Mouse (Mus musculus): ENCODE data around the gene Nsfl1c. TPM values are rescaled to one million over a fixed set of nuclear protein-coding genes. Genes with fewer than 3 reads are reported as not detected.
A peak's percentile ranks its signal among the peaks of the same experiment; 100 is the strongest.

The Nsfl1c gene
- polyA plus RNA-seq, 1 experiment from 2014 or later = 291 TPM

DNA sequence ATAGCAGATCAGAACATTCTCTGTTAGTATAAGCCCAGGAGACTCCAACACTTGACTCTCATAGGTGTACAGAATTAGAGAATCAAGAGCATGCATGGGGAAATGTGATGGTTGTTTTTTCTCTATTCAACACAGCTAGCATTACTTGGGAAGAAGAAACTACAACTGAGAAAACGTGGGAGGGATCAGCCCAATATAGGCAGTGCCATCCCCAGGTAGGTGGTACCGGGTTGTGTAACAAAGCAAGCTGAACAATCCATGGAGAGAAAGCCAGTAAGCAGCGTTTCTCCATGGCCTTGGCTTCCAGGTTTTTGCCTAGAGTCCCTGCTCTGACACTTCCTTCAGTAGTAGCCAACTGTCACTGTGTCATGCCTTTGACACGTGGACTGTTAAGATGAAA, 44.7 kb downstream of the Nsfl1c start:
- 64% methylated on average over 4 of the region's 4 CpGs for WGBS
- ATAC-seq = no peak

GRCm38 (mm10) chr2:151542323-151543062, 48.5 kb downstream of the Nsfl1c start, which contains the start of gene Fkbp1a:
TSS of gene Fkbp1a (plus strand) at chr2:151542483.
- H3K9ac ChIP-seq (ENCODE audit: low read depth, low read length) = peak within 1 kb of the TSS; percentile 96
- H3K36me3 ChIP-seq (ENCODE audit: control insufficient read depth, insufficient read depth, low read length) = peaks cover 4% of the 10 kb centered on the region; the same call in 1 of the 2 replicates
- H3K9me3 ChIP-seq (replicated peaks; ENCODE audit: control insufficient read depth, low read length, poor library complexity, severe bottlenecking) = no peaks in the 10 kb centered on the region
- no peaks in the 10 kb centered on the region for H3K27me3 ChIP-seq (ENCODE audit: control insufficient read depth, insufficient read depth, low read depth, low read length)
- peak within 1 kb of the TSS; percentile 90 for H3K27ac ChIP-seq (ENCODE audit: low read length)
- WGBS = 0% methylated on average over 78 of the region's 93 CpGs
- H3K4me2 ChIP-seq (ENCODE audit: low read length) = peak within 1 kb of the TSS; percentile 91
- peak; percentile 97 for ATAC-seq
- peaks cover 34% of the 10 kb centered on the region for H3K4me1 ChIP-seq (ENCODE audit: control insufficient read depth, insufficient read depth, low read length)
- peak within 1 kb of the TSS; percentile 82 for H3K4me3 ChIP-seq (ENCODE audit: low read depth, low read length)

More for the DNA sequence above, 44.7 kb downstream of the Nsfl1c start:
- Histone ChIP-seq H3K4me1 (ENCODE audit: control insufficient read depth, insufficient read depth, low read length) (peaks cover 10% of the 10 kb centered on the region), H3K9ac (ENCODE audit: low read depth, low read length) (no peak overlapping the region), H3K4me2 (ENCODE audit: low read length) (no peak overlapping the region), H3K36me3 (ENCODE audit: control insufficient read depth, insufficient read depth, low read length) (no peaks in the 10 kb centered on the region), H3K27me3 (ENCODE audit: control insufficient read depth, insufficient read depth, low read depth, low read length) (no peaks in the 10 kb centered on the region), H3K4me3 (ENCODE audit: low read depth, low read length) (no peak overlapping the region), H3K9me3 (replicated peaks; ENCODE audit: control insufficient read depth, low read length, poor library complexity, severe bottlenecking) (no peaks in the 10 kb centered on the region), H3K27ac (ENCODE audit: low read length) (no peak overlapping the region)

GRCm38 (mm10) chr2:151543063-151543895, 49.3 kb downstream of the Nsfl1c start:
- H3K9me3 ChIP-seq (replicated peaks; ENCODE audit: control insufficient read depth, low read length, poor library complexity, severe bottlenecking) = no peaks in the 10 kb centered on the region
- H3K27me3 ChIP-seq (ENCODE audit: control insufficient read depth, insufficient read depth, low read depth, low read length) = no peaks in the 10 kb centered on the region
- H3K27ac ChIP-seq (ENCODE audit: low read length) = peak overlapping the region; percentile 90
- peak overlapping the region; percentile 82 for H3K4me3 ChIP-seq (ENCODE audit: low read depth, low read length)
- WGBS = under 1% methylated on average over 21 of the region's 21 CpGs
- peaks cover 34% of the 10 kb centered on the region for H3K4me1 ChIP-seq (ENCODE audit: control insufficient read depth, insufficient read depth, low read length)
- H3K9ac ChIP-seq (ENCODE audit: low read depth, low read length) = peak overlapping the region; percentile 96
- peak overlapping the region; percentile 91 for H3K4me2 ChIP-seq (ENCODE audit: low read length)
- peaks cover 4% of the 10 kb centered on the region; the same call in 1 of the 2 replicates for H3K36me3 ChIP-seq (ENCODE audit: control insufficient read depth, insufficient read depth, low read length)
- peak; percentile 0; the same call in 1 of the 2 replicates for ATAC-seq

DNA sequence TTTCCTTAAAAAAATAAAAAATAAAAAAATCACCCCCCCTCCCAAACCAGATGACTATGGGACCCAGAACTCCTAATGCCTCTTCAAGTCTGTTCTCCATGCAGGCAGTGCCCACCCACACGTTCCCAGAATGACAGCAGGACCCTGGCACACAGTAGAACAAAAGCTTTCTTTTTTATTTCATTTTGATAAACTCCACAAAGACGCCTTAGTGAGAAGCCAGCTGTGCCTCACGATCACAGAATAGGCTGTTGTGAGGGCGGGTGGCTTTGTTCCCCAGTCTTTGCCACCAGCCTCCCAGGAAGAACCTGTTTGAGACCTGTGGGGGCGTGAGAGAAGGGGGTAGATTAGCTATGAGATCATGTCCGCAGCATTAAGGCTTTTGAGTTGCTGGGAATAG, 50.7 kb downstream of the Nsfl1c start:
- H3K9me3 ChIP-seq (replicated peaks; ENCODE audit: control insufficient read depth, low read length, poor library complexity, severe bottlenecking) = no peaks in the 10 kb centered on the region
- no peak overlapping the region for H3K4me3 ChIP-seq (ENCODE audit: low read depth, low read length)
- H3K27ac ChIP-seq (ENCODE audit: low read length) = no peak overlapping the region
- peak overlapping the region; percentile 91 for H3K4me2 ChIP-seq (ENCODE audit: low read length)
- no peak for ATAC-seq
- peaks cover 34% of the 10 kb centered on the region for H3K4me1 ChIP-seq (ENCODE audit: control insufficient read depth, insufficient read depth, low read length)
- peaks cover 4% of the 10 kb centered on the region; the same call in 1 of the 2 replicates for H3K36me3 ChIP-seq (ENCODE audit: control insufficient read depth, insufficient read depth, low read length)
- H3K27me3 ChIP-seq (ENCODE audit: control insufficient read depth, insufficient read depth, low read depth, low read length) = no peaks in the 10 kb centered on the region
- WGBS = 51% methylated on average over 6 of the region's 6 CpGs
- no peak overlapping the region for H3K9ac ChIP-seq (ENCODE audit: low read depth, low read length)

- Histone ChIP-seq H3K4me1 (ENCODE audit: control insufficient read depth, insufficient read depth, low read length) (peaks cover 30% of the 10 kb centered on the region), H3K27ac (ENCODE audit: low read length) (no peak overlapping the region), H3K36me3 (ENCODE audit: control insufficient read depth, insufficient read depth, low read length) (peaks cover 16% of the 10 kb centered on the region), H3K4me2 (ENCODE audit: low read length) (no peak overlapping the region), H3K9me3 (replicated peaks; ENCODE audit: control insufficient read depth, low read length, poor library complexity, severe bottlenecking) (no peaks in the 10 kb centered on the region), H3K27me3 (ENCODE audit: control insufficient read depth, insufficient read depth, low read depth, low read length) (no peaks in the 10 kb centered on the region), H3K9ac (ENCODE audit: low read depth, low read length) (no peak overlapping the region), H3K4me3 (ENCODE audit: low read depth, low read length) (no peak overlapping the region)
- 92% methylated on average over 4 of the region's 4 CpGs for WGBS
- ATAC-seq = no peak
These were observed 52.6 kb downstream of the Nsfl1c start for GRCm38 (mm10) chr2:151546571-151546970.

DNA sequence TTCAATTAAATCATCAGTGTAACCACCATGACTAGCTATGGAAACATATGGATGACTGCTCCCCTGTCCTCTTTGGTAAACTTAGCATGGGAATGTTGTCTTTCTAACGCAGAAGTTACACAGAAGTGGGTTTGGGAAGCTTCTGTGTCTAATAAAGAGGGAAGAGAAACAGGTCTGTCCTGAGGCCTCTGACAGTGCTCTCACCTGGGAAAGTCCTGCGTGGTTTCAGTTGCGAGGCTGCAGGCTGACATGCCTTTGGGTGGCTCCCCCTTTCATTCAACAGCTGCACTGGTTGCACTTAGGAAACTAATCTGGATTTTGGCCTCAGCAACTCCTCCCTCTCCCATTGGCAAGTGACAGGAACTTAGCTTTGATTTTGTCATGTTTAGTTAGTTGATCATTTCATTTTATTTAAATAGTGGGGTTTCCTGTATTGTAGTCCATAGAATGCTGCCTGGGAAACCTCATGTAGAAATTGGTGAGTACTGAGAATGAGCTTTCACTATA, 55.7 kb downstream of the Nsfl1c start:
- H3K36me3 ChIP-seq (ENCODE audit: control insufficient read depth, insufficient read depth, low read length) = peaks cover 20% of the 10 kb centered on the region
- H3K27me3 ChIP-seq (ENCODE audit: control insufficient read depth, insufficient read depth, low read depth, low read length) = no peaks in the 10 kb centered on the region
- H3K9me3 ChIP-seq (replicated peaks; ENCODE audit: control insufficient read depth, low read length, poor library complexity, severe bottlenecking) = no peaks in the 10 kb centered on the region
- 87% methylated on average over 3 of the region's 3 CpGs for WGBS
- H3K9ac ChIP-seq (ENCODE audit: low read depth, low read length) = no peak overlapping the region
- no peak overlapping the region for H3K4me3 ChIP-seq (ENCODE audit: low read depth, low read length)
- H3K4me2 ChIP-seq (ENCODE audit: low read length) = no peak overlapping the region
- no peak overlapping the region for H3K27ac ChIP-seq (ENCODE audit: low read length)
- H3K4me1 ChIP-seq (ENCODE audit: control insufficient read depth, insufficient read depth, low read length) = peaks cover 14% of the 10 kb centered on the region
- no peak for ATAC-seq

Other genes with a start within 250 kb of the Nsfl1c start
- not detected in 2 replicates for gene 4921509C19Rik, start 18.0 kb upstream of the Nsfl1c start, polyA plus RNA-seq (2015; fragmentation: Nextera tagmentation; extraction: Ambion mirVana)
- 568 and 608 TPM in 2 replicates for gene Fkbp1a, start 48.3 kb downstream of the Nsfl1c start, polyA plus RNA-seq (2015; fragmentation: Nextera tagmentation; extraction: Ambion mirVana)
- gene Sdcbp2, start 78.4 kb downstream of the Nsfl1c start, polyA plus RNA-seq (2015; fragmentation: Nextera tagmentation; extraction: Ambion mirVana) = 0.98 and 1.1 TPM in 2 replicates
- gene Snph, start 138.4 kb downstream of the Nsfl1c start, polyA plus RNA-seq (2015; fragmentation: Nextera tagmentation; extraction: Ambion mirVana) = 19.0 and 21.6 TPM in 2 replicates
- 0.34 and 0.36 TPM in 2 replicates for gene Rad21l, start 174.4 kb downstream of the Nsfl1c start, polyA plus RNA-seq (2015; fragmentation: Nextera tagmentation; extraction: Ambion mirVana)
- 28.8 and 30.8 TPM in 2 replicates for gene Tmem74b, start 207.8 kb downstream of the Nsfl1c start, polyA plus RNA-seq (2015; fragmentation: Nextera tagmentation; extraction: Ambion mirVana)